Mouse (Mus musculus) liver, embryonic 18 days (tissue): ENCODE results near the gene Mrpl22. TPM values are rescaled to one million over a fixed set of nuclear protein-coding genes. Genes with fewer than 3 reads are reported as not detected.

Experiments
- polyA plus RNA-seq: library from polyadenylated mRNA; depleted of rRNA; stranded (reverse); fragments of >200 nt; gene quantifications from 2 replicates; pipeline ENCODE4 v1.2.3, GENCODE M21; 2012; rRNA removed

Mrpl22 gene
- polyA plus RNA-seq: 64.9 and 66.3 TPM in 2 replicates

GRCm38 (mm10) chr11:58171459-58172091, at the start of gene Mrpl22:
Gene Mrpl22 (plus strand): TSS chr11:58171661.

GRCm38 (mm10) chr11:58168167-58168915, 3.1 kb upstream of the Mrpl22 start, which contains the start of gene Gemin5:
Gene Gemin5 (minus strand): TSS chr11:58168539.

GRCm38 (mm10) chr11:58199229-58200037, 28.0 kb downstream of the Mrpl22 start, which contains the start of the genes Igtp and Irgm2:
Gene Igtp (plus strand): TSS chr11:58199556.
Gene Irgm2 (plus strand): TSS chr11:58199618.

Other genes with a start within 250 kb of the Mrpl22 start
- gene Larp1, start 162.6 kb upstream of the Mrpl22 start, polyA plus RNA-seq: 15.2 and 19.5 TPM in 2 replicates
- not detected in 2 replicates for gene Gm12248, start 78.5 kb upstream of the Mrpl22 start, polyA plus RNA-seq
- 28.6 and 29.8 TPM in 2 replicates for gene Cnot8, start 67.5 kb upstream of the Mrpl22 start, polyA plus RNA-seq
- 3.7 and 4.3 TPM in 2 replicates for gene Gemin5, start 3.1 kb upstream of the Mrpl22 start, polyA plus RNA-seq
- gene Igtp, start 27.9 kb downstream of the Mrpl22 start, polyA plus RNA-seq: 43.5 and 49.2 TPM in 2 replicates
- 19.0 and 22.2 TPM in 2 replicates for gene Irgm2, start 28.0 kb downstream of the Mrpl22 start, polyA plus RNA-seq
- 4.8 and 5.6 TPM in 2 replicates for gene 4930438A08Rik, start 103.1 kb downstream of the Mrpl22 start, polyA plus RNA-seq
- gene Zfp692, start 135.4 kb downstream of the Mrpl22 start, polyA plus RNA-seq: 11.8 and 14.3 TPM in 2 replicates
- 16.4 and 17.9 TPM in 2 replicates for gene Zfp672, start 158.7 kb downstream of the Mrpl22 start, polyA plus RNA-seq
- 7.4 and 8.4 TPM in 2 replicates for gene Sh3bp5l, start 159.1 kb downstream of the Mrpl22 start, polyA plus RNA-seq
- gene Lypd8, start 207.4 kb downstream of the Mrpl22 start, polyA plus RNA-seq: 0.41 and 0.99 TPM in 2 replicates
- not detected in 2 replicates for gene 1810065E05Rik, start 249.4 kb downstream of the Mrpl22 start, polyA plus RNA-seq